Mouse (Mus musculus): ENCODE data around the gene Dnase2b.

Dnase2b gene

GRCm38 (mm10) chr3:146611261-146611660 lies 4.1 kb downstream of the Dnase2b start:
- DNase-seq, result no peak

- no peak for DNase-seq
These were observed 5.1 kb downstream of the Dnase2b start for GRCm38 (mm10) chr3:146610322-146610721.

- DNase-seq, result no peak
These were observed 8.0 kb downstream of the Dnase2b start for GRCm38 (mm10) chr3:146607368-146607767.

- DNase-seq, result no peak
These were observed 10.7 kb downstream of the Dnase2b start for GRCm38 (mm10) chr3:146604647-146605046.

GRCm38 (mm10) chr3:146602531-146602930 lies 12.9 kb downstream of the Dnase2b start:
- DNase-seq, result no peak

GRCm38 (mm10) chr3:146601205-146601604 lies 14.2 kb downstream of the Dnase2b start:
- DNase-seq, result no peak

GRCm38 (mm10) chr3:146599198-146599900 lies 16.0 kb downstream of the Dnase2b start:
- DNase-seq, result no peak

GRCm38 (mm10) chr3:146598411-146598810 lies 17.0 kb downstream of the Dnase2b start:
- DNase-seq, result no peak

- DNase-seq, result no peak
These were observed 18.5 kb downstream of the Dnase2b start for GRCm38 (mm10) chr3:146596864-146597263.

- DNase-seq, result no peak
These were observed 19.0 kb downstream of the Dnase2b start for GRCm38 (mm10) chr3:146596387-146596786.

GRCm38 (mm10) chr3:146595440-146595839 lies 20.0 kb downstream of the Dnase2b start:
- DNase-seq, result no peak

GRCm38 (mm10) chr3:146591601-146592000 lies 23.8 kb downstream of the Dnase2b start:
- no peak for DNase-seq

- DNase-seq, result no peak
These were observed 24.2 kb downstream of the Dnase2b start for GRCm38 (mm10) chr3:146591159-146591558.

- DNase-seq, result no peak
These were observed 25.9 kb downstream of the Dnase2b start for GRCm38 (mm10) chr3:146589523-146589922.

- DNase-seq, result no peak
These were observed 28.8 kb downstream of the Dnase2b start for GRCm38 (mm10) chr3:146586616-146587015.

- no peak for DNase-seq
These were observed 31.5 kb downstream of the Dnase2b start for GRCm38 (mm10) chr3:146583908-146584307.

GRCm38 (mm10) chr3:146583478-146583877 lies 31.9 kb downstream of the Dnase2b start:
- no peak for DNase-seq

- no peak for DNase-seq
These were observed 35.2 kb downstream of the Dnase2b start for GRCm38 (mm10) chr3:146580039-146580729.

GRCm38 (mm10) chr3:146577591-146577990 lies 37.8 kb downstream of the Dnase2b start:
- no peak for DNase-seq

- DNase-seq, result no peak
These were observed 44.1 kb downstream of the Dnase2b start for GRCm38 (mm10) chr3:146571341-146571740.

GRCm38 (mm10) chr3:146570939-146571338 lies 44.5 kb downstream of the Dnase2b start:
- no peak for DNase-seq

- no peak for DNase-seq
These were observed 45.1 kb downstream of the Dnase2b start, which contains the start of gene Uox for GRCm38 (mm10) chr3:146570148-146570782. TSS of gene Uox (plus strand) at chr3:146570426.

- DNase-seq, result no peak
These were observed 45.8 kb downstream of the Dnase2b start for GRCm38 (mm10) chr3:146569594-146569993.
